Mouse (Mus musculus) cerebellum, adult 2 months (tissue): Measurements from ENCODE around the gene Ankrd11. TPM values are rescaled to one million over a fixed set of nuclear protein-coding genes. Genes with fewer than 3 reads are reported as not detected.

Source experiments
- DNase-seq, 2 experiments: peaks; one replicate each; pipeline ENCODE4 v3.0.0; 2021
- H3K27ac ChIP-seq: fragments of 200-500 bp; 2 replicates; pipeline ENCODE4 v1.5.1; 2012; ENCODE audit warnings: low read length, control low read depth, inconsistent platforms; ENCODE audit not compliant: insufficient read depth
- H3K27me3 ChIP-seq: fragments of 200-500 bp; 2 replicates; pipeline ENCODE4 v1.6.1; 2012; ENCODE audit warnings: inconsistent platforms, mild to moderate bottlenecking, low read length, moderate library complexity; ENCODE audit not compliant: control insufficient read depth, insufficient read depth
- H3K4me1 ChIP-seq: fragments of 200-500 bp; 2 replicates; pipeline ENCODE4 v1.6.1; 2011; ENCODE audit warnings: low read length; ENCODE audit not compliant: control insufficient read depth, insufficient read depth
- H3K4me3 ChIP-seq: fragments of 200-500 bp; replicated peaks from 2 replicates; pipeline ENCODE3; 2011; ENCODE audit warnings: mild to moderate bottlenecking, low read depth, low read length, control low read depth; ENCODE audit not compliant: insufficient read depth
- CTCF ChIP-seq: fragments of 200-500 bp; IDR thresholded peaks from 2 replicates; pipeline ENCODE4 v1.5.1; 2011; ENCODE audit warnings: low read depth, mild to moderate bottlenecking, control low read depth, low read length, moderate library complexity, borderline replicate concordance; ENCODE audit not compliant: insufficient read depth
- POLR2A ChIP-seq: fragments of 200-500 bp; IDR thresholded peaks from 2 replicates; pipeline ENCODE4 v1.6.1; 2011; ENCODE audit warnings: low read length, control low read depth, borderline replicate concordance; ENCODE audit not compliant: insufficient read depth
- WGBS: fragments of 180-500 bp; shearing (Covaris S2); methylation state at CpG from one replicate; pipeline ENCODE4 v1.1.7; 2018; 5-methylcytosine and 5-hydroxymethylcytosine counted together
- polyA plus RNA-seq: library from polyadenylated mRNA; depleted of rRNA; stranded (reverse); fragments of >200 nt; gene quantifications from 2 replicates; pipeline ENCODE4 v1.2.3, GENCODE M21; 2012

Gene Ankrd11
- polyA plus RNA-seq, 1 experiment: 105 TPM

GRCm38 (mm10) chr8:122984175-122984574 is 57.9 kb downstream of the Ankrd11 start:
- H3K4me3 ChIP-seq: no peak overlapping the region
- no peak overlapping the region for H3K27ac ChIP-seq
- H3K27me3 ChIP-seq: no peaks in the 10 kb centered on the region
- WGBS: 81% methylated on average over 3 of the region's 3 CpGs
- TF ChIP-seq CTCF (no peak), POLR2A (no peak)
- DNase-seq: no peak
- peaks cover 22% of the 10 kb centered on the region for H3K4me1 ChIP-seq

GRCm38 (mm10) chr8:122983178-122983942 is 58.7 kb downstream of the Ankrd11 start:
- 85% methylated on average over 19 of the region's 19 CpGs for WGBS
- TF ChIP-seq POLR2A: no peak
- no peak for TF ChIP-seq CTCF
- H3K27me3 ChIP-seq: no peaks in the 10 kb centered on the region
- DNase-seq: no peak
- no peak overlapping the region for H3K27ac ChIP-seq
- peaks cover 18% of the 10 kb centered on the region for H3K4me1 ChIP-seq
- no peak overlapping the region for H3K4me3 ChIP-seq

GRCm38 (mm10) chr8:122981646-122982045 is 60.4 kb downstream of the Ankrd11 start:
- no peak overlapping the region for H3K4me3 ChIP-seq
- H3K27ac ChIP-seq: no peak overlapping the region
- no peak for DNase-seq
- WGBS: 55% methylated on average over 5 of the region's 5 CpGs
- H3K4me1 ChIP-seq: peaks cover 18% of the 10 kb centered on the region
- no peaks in the 10 kb centered on the region for H3K27me3 ChIP-seq
- no peak for TF ChIP-seq CTCF
- TF ChIP-seq POLR2A: no peak

GRCm38 (mm10) chr8:122979865-122980509 is 62.1 kb downstream of the Ankrd11 start:
- DNase-seq: no peak
- WGBS: 36% methylated on average over 10 of the region's 10 CpGs
- H3K27ac ChIP-seq: no peak overlapping the region
- H3K27me3 ChIP-seq: no peaks in the 10 kb centered on the region
- TF ChIP-seq CTCF: no peak
- no peak for TF ChIP-seq POLR2A
- H3K4me1 ChIP-seq: peaks cover 7% of the 10 kb centered on the region
- H3K4me3 ChIP-seq: no peak overlapping the region

GRCm38 (mm10) chr8:122979424-122979823 is 62.7 kb downstream of the Ankrd11 start:
- TF ChIP-seq POLR2A (no peak), CTCF (no peak)
- H3K27ac ChIP-seq: no peak overlapping the region
- 83% methylated on average over 3 of the region's 3 CpGs for WGBS
- H3K4me3 ChIP-seq: no peak overlapping the region
- peaks cover 7% of the 10 kb centered on the region for H3K4me1 ChIP-seq
- no peaks in the 10 kb centered on the region for H3K27me3 ChIP-seq
- DNase-seq: no peak

- DNase-seq: no peak
- no peak for TF ChIP-seq CTCF
- TF ChIP-seq POLR2A: no peak
- Histone ChIP-seq H3K27ac (no peak overlapping the region), H3K27me3 (no peaks in the 10 kb centered on the region), H3K4me1 (no peaks in the 10 kb centered on the region; the same call in 1 of the 2 replicates), H3K4me3 (no peak overlapping the region)
- 90% methylated on average over 4 of the region's 4 CpGs for WGBS
Observed at GRCm38 (mm10) chr8:122976046-122976445, 66.0 kb downstream of the Ankrd11 start.

GRCm38 (mm10) chr8:122969964-122970620 is 72.0 kb downstream of the Ankrd11 start:
- Histone ChIP-seq H3K4me1 (no peaks in the 10 kb centered on the region), H3K27ac (no peak overlapping the region), H3K27me3 (no peaks in the 10 kb centered on the region), H3K4me3 (no peak overlapping the region)
- TF ChIP-seq POLR2A: no peak
- TF ChIP-seq CTCF: no peak
- WGBS: 94% methylated on average over 3 of the region's 3 CpGs
- no peak for DNase-seq
